Mouse (Mus musculus): ENCODE data around the gene Gm10135.
"Not testable (repeated sequence)": the region's sequence is repeated elsewhere in the genome, so short reads cannot be mapped to it uniquely, and the experiment has no call there.

Gene Gm10135

GRCm38 (mm10) chr5:72974602-72975001 is at the start of gene Gm10135:
Gm10135 (minus strand) TSS chr5:72974702.
- DNase-seq (ENCODE audit: low spot score): no peak

- DNase-seq (ENCODE audit: low spot score): no peak
Observed at GRCm38 (mm10) chr5:73023801-73024200, 49.3 kb upstream of the Gm10135 start.

GRCm38 (mm10) chr5:73014745-73015144 is 40.2 kb upstream of the Gm10135 start:
- DNase-seq (ENCODE audit: low spot score): no peak

- DNase-seq (ENCODE audit: low spot score): peak; percentile 41
Observed at GRCm38 (mm10) chr5:73013611-73014287, 39.2 kb upstream of the Gm10135 start.

GRCm38 (mm10) chr5:73012884-73013610 is 38.5 kb upstream of the Gm10135 start:
- peak; percentile 33 for DNase-seq (ENCODE audit: low spot score)

- DNase-seq (ENCODE audit: low spot score): not testable (repeated sequence)
Observed at GRCm38 (mm10) chr5:73011806-73012205, 37.3 kb upstream of the Gm10135 start.

GRCm38 (mm10) chr5:73008230-73008629 is 33.7 kb upstream of the Gm10135 start:
- DNase-seq (ENCODE audit: low spot score): not testable (repeated sequence)

- no peak for DNase-seq (ENCODE audit: low spot score)
Observed at GRCm38 (mm10) chr5:73007582-73007959, 33.1 kb upstream of the Gm10135 start.

GRCm38 (mm10) chr5:73006784-73007581 is 32.5 kb upstream of the Gm10135 start, which contains the start of gene Slc10a4:
Slc10a4 (plus strand) TSS chr5:73006883.
- peak; percentile 69 for DNase-seq (ENCODE audit: low spot score)

- no peak for DNase-seq (ENCODE audit: low spot score)
Observed at GRCm38 (mm10) chr5:73004046-73004445, 29.5 kb upstream of the Gm10135 start.

GRCm38 (mm10) chr5:72998546-72998945 is 24.0 kb upstream of the Gm10135 start:
- DNase-seq (ENCODE audit: low spot score): not testable (repeated sequence)

- DNase-seq (ENCODE audit: low spot score): peak; percentile 38
Observed at GRCm38 (mm10) chr5:72995379-72995778, 20.9 kb upstream of the Gm10135 start.

GRCm38 (mm10) chr5:72994928-72995327 is 20.4 kb upstream of the Gm10135 start:
- DNase-seq (ENCODE audit: low spot score): no peak

GRCm38 (mm10) chr5:72994424-72994823 is 19.9 kb upstream of the Gm10135 start:
- peak; percentile 60 for DNase-seq (ENCODE audit: low spot score)

- no peak for DNase-seq (ENCODE audit: low spot score)
Observed at GRCm38 (mm10) chr5:72992474-72992873, 18.0 kb upstream of the Gm10135 start.

GRCm38 (mm10) chr5:72989756-72990155 is 15.3 kb upstream of the Gm10135 start:
- DNase-seq (ENCODE audit: low spot score): no peak

- DNase-seq (ENCODE audit: low spot score): no peak
Observed at GRCm38 (mm10) chr5:72987786-72988185, 13.3 kb upstream of the Gm10135 start.

- peak; percentile 88 for DNase-seq (ENCODE audit: low spot score)
Observed at GRCm38 (mm10) chr5:72984091-72984490, 9.6 kb upstream of the Gm10135 start.

GRCm38 (mm10) chr5:72976539-72976938 is 2.0 kb upstream of the Gm10135 start:
- no peak for DNase-seq (ENCODE audit: low spot score)

GRCm38 (mm10) chr5:72975996-72976395 is 1.5 kb upstream of the Gm10135 start:
- no peak for DNase-seq (ENCODE audit: low spot score)

GRCm38 (mm10) chr5:72972934-72973333 is 1.6 kb downstream of the Gm10135 start:
- DNase-seq (ENCODE audit: low spot score): peak; percentile 27

GRCm38 (mm10) chr5:72972435-72972834 is 2.1 kb downstream of the Gm10135 start:
- no peak for DNase-seq (ENCODE audit: low spot score)

- no peak for DNase-seq (ENCODE audit: low spot score)
Observed at GRCm38 (mm10) chr5:72965706-72966105, 8.8 kb downstream of the Gm10135 start.

Data from retina, embryonic 14.5 days (tissue).